Mouse (Mus musculus) bone marrow macrophage, adult 2 months (primary cell): ENCODE data around the gene Sipa1l3. TPM values are rescaled to one million over a fixed set of nuclear protein-coding genes. Genes with fewer than 3 reads are reported as not detected.

Experiments
- H3K27ac ChIP-seq: 2 replicates; pipeline ENCODE4 v1.5.1; 2012; ENCODE audit warnings: low read depth, low read length; ENCODE audit not compliant: insufficient read depth
- H3K4me1 ChIP-seq: 2 replicates; pipeline ENCODE4 v1.6.1; 2012; ENCODE audit warnings: low read length; ENCODE audit not compliant: control insufficient read depth, insufficient read depth
- H3K4me3 ChIP-seq: 2 replicates; pipeline ENCODE4 v1.5.1; 2012; ENCODE audit warnings: mild to moderate bottlenecking, low read length, moderate library complexity; ENCODE audit not compliant: insufficient read depth
- CTCF ChIP-seq: IDR thresholded peaks from 2 replicates; pipeline ENCODE4 v1.5.1; 2012; ENCODE audit warnings: low read depth, mild to moderate bottlenecking, low read length, moderate library complexity
- POLR2A ChIP-seq: IDR thresholded peaks from 2 replicates; pipeline ENCODE4 v1.6.1; 2012; ENCODE audit warnings: mild to moderate bottlenecking, low read depth, low read length, borderline replicate concordance
- polyA plus RNA-seq: library from polyadenylated mRNA; stranded (reverse); fragments of >200 nt; gene quantifications from 2 replicates; pipeline ENCODE4 v1.2.4, GENCODE M21; 2012; ENCODE audit not compliant: missing spikeins, insufficient read depth, insufficient read length

The Sipa1l3 gene
- polyA plus RNA-seq, 1 experiment = 23.4 TPM

DNA sequence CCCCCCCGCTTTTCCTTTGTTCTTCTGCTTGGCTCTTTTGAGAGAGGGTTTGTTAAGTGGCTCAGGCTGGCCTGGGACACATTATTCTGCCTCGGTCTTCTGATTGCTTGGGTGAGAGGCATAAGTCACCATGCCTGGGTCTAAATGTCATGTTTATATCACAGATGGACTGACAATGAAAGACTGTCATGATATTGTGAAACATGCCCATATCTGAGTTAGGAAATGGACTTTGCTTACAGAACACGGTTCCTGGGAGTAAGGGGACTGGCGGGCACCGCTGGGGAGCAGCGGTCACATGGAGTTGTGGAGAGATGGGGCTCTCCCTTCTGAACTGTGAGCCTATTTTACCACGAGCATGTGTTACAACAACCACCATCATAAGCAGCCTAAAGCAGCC lies 184.3 kb downstream of the Sipa1l3 start:
- TF ChIP-seq CTCF (no peak), POLR2A (no peak)
- Histone ChIP-seq H3K4me3 (no peak overlapping the region), H3K4me1 (no peaks in the 10 kb centered on the region), H3K27ac (no peak overlapping the region)

DNA sequence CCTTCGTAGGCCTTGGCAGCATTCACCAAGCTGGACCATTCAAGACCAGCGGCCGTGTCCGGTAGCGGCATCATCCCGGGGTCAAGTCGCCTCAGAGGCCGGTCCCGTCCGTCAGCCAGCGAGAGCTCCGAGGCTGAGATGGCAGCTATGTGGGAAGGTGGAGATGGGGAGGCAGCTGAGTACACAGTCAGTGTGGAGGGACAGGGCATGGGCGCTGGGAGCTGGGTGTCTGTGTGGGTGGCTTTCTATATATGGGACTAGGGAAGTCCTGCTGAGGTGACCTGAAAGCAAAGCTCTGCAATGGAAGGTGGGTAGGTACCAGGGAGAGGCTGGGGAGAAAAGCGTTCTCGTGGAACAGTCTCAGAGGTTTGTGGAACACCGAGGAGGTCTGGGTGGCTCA lies 189.5 kb downstream of the Sipa1l3 start:
- TF ChIP-seq CTCF = no peak
- TF ChIP-seq POLR2A = no peak
- no peak overlapping the region for H3K4me3 ChIP-seq
- no peaks in the 10 kb centered on the region for H3K4me1 ChIP-seq
- no peak overlapping the region for H3K27ac ChIP-seq

DNA sequence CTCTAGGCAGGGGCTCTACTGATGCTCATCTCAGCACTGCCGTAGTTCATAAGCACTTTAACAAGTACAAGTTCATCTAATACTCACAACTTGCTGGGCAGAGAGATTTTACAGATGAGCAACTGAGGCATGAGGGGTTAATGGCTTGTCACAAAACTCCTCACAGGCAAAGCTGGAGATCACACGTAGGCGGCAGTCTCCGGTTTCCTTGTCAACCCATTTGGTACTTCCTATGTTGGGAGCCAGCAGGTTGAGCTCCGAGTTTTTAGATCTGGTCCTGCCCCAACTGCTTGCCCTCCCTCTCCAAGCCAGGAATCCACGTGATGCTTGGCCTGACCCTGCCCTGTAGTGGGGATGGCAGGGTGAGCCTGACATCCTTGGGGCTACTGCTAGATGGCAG lies 191.4 kb downstream of the Sipa1l3 start:
- Histone ChIP-seq H3K4me1 (no peaks in the 10 kb centered on the region), H3K27ac (no peak overlapping the region), H3K4me3 (no peak overlapping the region)
- TF ChIP-seq CTCF = no peak
- TF ChIP-seq POLR2A = no peak

DNA sequence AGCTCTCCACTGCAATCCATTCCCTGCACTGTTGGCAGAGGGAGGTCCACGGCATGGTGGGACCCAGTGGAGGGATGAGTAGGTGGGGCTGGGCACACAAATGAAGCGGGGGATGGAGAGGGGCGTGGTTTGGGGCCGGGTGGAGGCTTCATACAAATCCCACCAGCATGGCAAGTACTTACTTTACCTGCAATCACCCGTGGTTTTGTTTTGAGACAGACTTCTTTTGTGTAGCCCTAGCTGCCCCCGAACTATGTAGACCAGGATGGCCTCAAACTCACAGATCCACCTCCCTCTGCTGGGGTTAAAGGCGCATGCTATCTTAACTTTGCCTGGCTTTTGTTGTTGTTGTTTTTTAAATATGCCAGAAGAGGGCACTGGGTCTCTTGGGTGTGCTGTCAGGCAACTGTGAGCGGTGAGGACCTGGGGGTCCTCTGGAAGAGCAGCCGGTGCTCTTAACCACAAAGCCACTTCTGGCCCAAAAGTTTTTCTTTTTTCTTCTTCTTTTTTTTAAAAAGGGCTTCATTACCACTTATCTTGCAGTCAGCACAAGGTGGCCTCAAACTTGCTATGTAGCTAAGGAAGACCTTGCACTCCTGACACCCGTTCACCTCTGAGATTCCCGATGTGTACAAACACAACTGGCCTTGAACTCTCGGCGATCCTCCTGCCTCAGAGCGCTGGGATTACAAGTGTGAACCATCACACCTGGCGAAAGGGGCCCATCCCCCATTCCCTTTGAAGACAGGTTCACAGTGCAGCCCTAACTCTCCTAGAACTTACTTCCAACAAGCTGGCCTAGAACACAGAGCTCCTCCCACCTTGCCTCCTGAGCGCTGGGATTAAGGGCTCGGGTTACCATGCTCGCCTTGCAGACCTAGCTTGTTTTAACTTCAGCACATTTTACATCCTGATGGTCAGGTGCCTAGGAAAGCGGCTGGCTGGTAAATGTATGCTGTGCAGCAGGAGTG lies 198.8 kb downstream of the Sipa1l3 start:
- Histone ChIP-seq H3K4me3 (no peak overlapping the region), H3K4me1 (no peaks in the 10 kb centered on the region), H3K27ac (no peak overlapping the region)
- TF ChIP-seq POLR2A = no peak
- no peak for TF ChIP-seq CTCF

DNA sequence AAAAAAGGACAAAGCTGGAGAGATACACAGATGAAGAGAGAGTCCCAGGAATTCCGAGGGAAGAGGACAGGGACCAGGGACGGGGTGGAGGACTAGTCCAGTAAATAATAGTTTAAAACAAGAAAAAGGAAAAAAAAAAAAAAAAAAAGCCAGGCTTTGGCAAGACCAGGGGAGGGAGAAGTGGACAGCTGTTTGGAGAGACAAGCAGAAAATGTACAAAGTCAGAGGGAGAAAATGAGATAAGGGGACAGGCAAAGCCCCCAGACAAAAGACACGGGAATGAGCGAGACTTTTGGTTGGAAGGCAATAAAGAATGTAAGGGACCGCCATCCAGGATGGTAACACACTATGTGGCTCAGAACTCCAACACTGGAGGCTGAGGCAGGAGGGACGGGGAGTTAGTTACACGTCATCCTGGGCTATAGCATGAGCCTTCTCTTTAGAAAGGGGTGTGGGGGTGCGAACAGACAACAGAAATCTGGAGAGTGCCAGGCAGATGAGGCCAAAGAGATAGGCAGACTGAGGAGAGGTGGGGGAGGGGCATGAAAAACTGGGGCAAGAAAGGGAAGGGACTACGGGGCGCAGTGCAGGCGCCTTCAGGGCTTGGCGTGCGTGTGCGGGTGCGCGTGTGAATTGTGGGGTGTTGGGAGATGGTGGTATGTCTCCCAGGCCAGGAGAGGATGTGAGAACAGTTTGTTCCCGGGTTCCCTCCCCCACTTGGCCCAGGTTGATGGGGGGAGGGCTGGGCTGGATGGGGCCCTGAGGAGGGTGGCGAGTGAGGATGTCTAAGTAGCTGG lies 200.1 kb downstream of the Sipa1l3 start:
- Histone ChIP-seq H3K27ac (no peak overlapping the region), H3K4me1 (no peaks in the 10 kb centered on the region), H3K4me3 (no peak overlapping the region)
- TF ChIP-seq CTCF (no peak), POLR2A (no peak)

DNA sequence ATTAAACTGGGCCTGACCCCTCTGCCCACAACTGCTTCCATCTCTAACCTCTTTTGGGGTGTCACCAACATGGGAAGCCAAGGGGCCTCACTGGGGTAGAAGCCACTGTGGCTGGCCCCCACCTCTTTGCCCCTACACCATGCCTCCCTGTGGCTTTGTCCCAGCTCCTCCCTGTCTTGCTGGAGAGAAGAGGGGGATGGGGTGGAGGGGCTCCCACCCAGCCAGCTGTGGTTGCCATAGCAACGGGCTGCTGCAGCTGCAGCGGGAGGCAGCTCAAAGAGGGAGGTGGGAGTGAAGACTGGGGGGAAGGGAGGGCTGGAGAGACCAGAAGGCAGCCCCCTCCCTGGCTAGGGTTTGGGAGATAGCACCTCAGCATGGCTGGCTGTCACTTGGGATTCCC lies 200.9 kb downstream of the Sipa1l3 start:
- no peak for TF ChIP-seq CTCF
- no peak for TF ChIP-seq POLR2A
- H3K27ac ChIP-seq = no peak overlapping the region
- no peaks in the 10 kb centered on the region for H3K4me1 ChIP-seq
- H3K4me3 ChIP-seq = no peak overlapping the region

DNA sequence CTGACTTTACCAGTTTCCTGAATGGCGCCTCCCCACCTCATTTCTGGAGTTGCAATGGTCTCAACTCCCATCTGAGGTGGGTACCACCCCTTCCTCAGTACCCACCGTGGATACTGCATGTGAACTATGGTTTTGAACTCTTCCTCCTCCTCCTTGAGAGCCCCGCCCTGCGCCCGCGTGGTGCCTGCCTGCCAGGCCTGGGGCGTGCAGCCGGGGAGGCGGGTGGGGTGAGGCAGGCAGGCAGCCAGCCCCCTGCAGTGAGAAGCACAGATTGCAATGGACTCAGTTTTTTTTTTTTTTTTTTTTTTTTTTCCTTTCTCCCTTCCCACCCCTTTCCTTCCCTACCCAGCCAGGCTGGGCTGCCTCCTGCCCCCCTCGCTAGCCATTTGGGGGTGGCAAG lies 201.5 kb downstream of the Sipa1l3 start:
- Histone ChIP-seq H3K4me3 (no peak overlapping the region), H3K4me1 (no peaks in the 10 kb centered on the region), H3K27ac (no peak overlapping the region)
- no peak for TF ChIP-seq POLR2A
- TF ChIP-seq CTCF = no peak

DNA sequence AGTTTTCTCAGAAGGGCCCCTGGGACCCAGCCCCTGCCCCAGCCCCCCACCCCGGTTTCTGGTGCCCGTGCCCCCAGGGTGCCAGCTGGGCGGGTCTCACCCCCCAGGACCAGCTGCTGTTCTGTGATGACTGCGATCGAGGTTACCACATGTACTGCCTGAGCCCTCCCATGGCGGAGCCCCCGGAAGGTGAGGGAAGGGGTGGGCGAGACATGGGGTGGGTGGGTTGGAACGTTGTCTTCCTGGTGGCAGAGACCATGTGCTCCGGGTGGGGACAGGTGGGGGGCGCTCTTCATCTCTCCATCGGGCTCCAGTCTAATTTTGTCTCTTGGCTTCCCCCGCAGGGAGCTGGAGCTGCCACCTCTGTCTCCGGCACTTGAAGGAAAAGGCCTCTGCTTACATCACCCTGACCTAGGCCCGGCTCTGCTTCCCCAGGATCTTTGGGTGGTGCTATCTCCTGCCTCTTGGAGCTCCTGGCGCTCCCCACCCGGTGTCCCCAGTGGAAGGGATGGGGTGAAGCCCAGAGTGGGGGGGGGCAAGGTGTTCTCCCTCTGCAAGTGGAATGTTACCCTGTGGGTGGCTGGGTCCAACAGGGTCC lies 202.2 kb downstream of the Sipa1l3 start:
- TF ChIP-seq CTCF = no peak
- no peak for TF ChIP-seq POLR2A
- Histone ChIP-seq H3K27ac (no peak overlapping the region), H3K4me3 (no peak overlapping the region), H3K4me1 (no peaks in the 10 kb centered on the region)

DNA sequence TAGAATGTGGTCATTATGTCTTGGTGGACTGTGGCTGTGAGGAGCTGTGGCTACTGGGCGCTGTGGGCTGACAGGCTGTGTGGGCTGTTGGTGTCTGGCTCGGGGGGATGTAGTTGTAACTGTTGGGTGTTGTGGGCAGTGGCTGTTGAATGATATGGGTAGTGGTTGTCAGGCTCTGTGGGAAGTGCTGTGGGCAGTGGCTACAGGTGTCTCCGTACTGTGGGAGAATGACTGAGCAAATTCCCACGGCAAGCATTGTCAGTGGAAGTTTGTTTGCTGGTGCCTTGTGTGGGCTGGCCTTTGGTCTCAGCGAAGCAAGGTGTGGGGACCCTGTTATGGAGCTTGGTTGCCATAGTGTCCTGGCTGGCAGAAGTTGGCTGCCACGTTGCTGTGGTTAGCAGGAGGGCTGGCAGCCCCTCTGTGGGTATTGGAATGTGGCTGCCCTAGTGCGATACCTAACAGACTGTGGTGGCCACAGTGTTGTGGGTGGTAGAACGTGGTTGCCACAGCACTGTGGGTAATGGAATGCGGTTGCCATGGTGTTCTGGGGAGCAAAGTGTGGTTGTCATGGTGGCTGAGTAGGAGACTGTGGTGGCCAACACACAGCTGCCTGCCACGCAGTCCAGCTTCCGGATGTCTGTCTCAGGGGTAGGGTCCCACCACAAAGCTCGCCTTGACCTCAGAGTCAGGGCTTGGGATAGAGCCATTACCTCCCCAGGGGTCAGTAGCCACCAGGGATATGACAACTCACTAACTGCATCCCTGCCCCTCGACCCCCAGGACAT lies 203.4 kb downstream of the Sipa1l3 start:
- Histone ChIP-seq H3K4me1 (no peaks in the 10 kb centered on the region), H3K27ac (no peak overlapping the region), H3K4me3 (no peak overlapping the region)
- TF ChIP-seq CTCF = no peak
- TF ChIP-seq POLR2A = no peak
